Mouse (Mus musculus): ENCODE measurements around the gene Zfp217.

Zfp217 gene

DNA sequence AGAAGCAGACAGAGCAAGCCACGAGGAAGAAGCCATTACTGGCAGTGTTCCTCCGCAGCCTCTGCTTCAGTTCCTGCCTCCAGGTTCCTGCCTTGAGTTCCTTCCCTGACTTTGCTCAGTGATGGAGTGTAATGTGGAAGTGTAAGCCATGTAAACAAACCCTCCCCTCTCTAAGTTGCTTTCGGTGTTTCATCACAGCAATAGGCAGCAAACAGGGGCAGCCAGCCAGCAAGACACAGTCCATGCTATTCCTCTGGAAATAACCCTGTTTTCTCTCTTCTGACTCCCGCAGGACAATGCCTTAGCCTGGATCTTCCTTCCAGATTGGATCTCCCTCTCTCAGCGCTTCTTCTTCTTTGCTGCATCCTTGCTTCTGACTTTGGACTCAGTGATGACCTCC, 77.9 kb downstream of the Zfp217 start:
- DNase-seq (ENCODE audit: low read depth, low spot score): no peak
- no peaks in the 10 kb centered on the region for H3K27me3 ChIP-seq (ENCODE audit: control insufficient read depth, insufficient read depth, low read length, poor library complexity, severe bottlenecking)
- H3K36me3 ChIP-seq (ENCODE audit: control insufficient read depth, insufficient read depth, low read length, poor library complexity, severe bottlenecking): no peaks in the 10 kb centered on the region

DNA sequence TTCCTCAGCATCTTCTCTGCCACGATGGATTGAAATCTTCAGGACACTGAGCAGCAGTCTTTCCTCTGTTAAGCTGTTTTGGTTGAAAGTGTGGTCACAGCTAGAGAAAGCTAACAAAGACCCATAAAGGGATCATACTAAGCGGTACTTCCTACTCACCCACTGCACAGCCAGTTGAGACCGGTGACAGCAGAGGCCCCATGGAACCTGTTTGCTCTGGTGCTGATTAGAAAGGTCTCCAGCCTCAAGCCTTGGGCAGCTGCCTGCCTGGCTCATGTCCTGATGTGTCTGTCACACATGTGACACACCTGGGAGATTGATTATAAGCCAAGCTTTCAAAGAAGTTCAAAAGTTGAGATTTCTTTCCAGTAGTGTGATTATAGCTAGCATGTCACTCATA, 85.5 kb downstream of the Zfp217 start:
- DNase-seq (ENCODE audit: low read depth, low spot score): no peak
- Histone ChIP-seq H3K27me3 (ENCODE audit: control insufficient read depth, insufficient read depth, low read length, poor library complexity, severe bottlenecking) (no peaks in the 10 kb centered on the region), H3K36me3 (ENCODE audit: control insufficient read depth, insufficient read depth, low read length, poor library complexity, severe bottlenecking) (no peaks in the 10 kb centered on the region)

DNA sequence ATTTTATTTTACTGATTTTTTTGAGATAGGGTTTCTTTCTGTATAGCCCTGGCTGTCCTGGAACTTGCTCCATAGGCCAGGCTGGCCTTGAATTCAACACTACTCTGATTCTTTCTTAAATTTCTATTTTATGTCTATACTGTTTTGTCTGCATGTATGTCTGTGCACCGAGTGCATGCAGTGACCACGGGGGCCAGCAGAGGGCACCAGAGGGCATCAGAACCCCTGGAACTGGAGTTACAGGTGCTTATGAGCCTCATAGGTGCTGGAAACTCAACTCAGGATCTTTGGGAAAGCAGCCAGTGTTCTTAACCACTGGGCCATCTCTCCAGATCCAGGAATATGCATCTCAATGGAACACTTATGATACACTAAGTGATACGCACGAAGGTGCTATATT, 87.8 kb downstream of the Zfp217 start:
- DNase-seq (ENCODE audit: low read depth, low spot score): peak; percentile 59
- H3K27me3 ChIP-seq (ENCODE audit: control insufficient read depth, insufficient read depth, low read length, poor library complexity, severe bottlenecking): no peaks in the 10 kb centered on the region
- no peaks in the 10 kb centered on the region for H3K36me3 ChIP-seq (ENCODE audit: control insufficient read depth, insufficient read depth, low read length, poor library complexity, severe bottlenecking)

DNA sequence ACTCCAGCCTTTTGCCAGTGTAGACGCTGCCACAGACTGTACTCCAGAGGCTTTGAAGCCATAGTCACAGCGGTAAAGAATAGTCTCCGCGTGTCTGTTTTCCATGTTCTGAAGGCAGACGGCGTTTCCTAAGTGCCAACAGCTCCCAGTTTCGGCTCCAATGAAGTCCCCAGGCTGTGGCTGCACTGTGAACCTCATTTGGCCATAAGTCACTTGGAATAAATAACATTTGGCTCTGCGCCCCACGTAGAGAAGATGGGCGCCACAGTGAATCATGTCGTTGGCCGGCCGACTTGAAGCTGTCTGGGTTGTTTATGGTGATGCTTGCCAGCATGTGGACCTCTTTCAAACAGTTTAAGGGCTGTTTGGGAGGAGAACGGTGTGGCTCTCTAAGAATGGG, 89.1 kb downstream of the Zfp217 start:
- no peaks in the 10 kb centered on the region for H3K27me3 ChIP-seq (ENCODE audit: control insufficient read depth, insufficient read depth, low read length, poor library complexity, severe bottlenecking)
- no peaks in the 10 kb centered on the region for H3K36me3 ChIP-seq (ENCODE audit: control insufficient read depth, insufficient read depth, low read length, poor library complexity, severe bottlenecking)
- no peak for DNase-seq (ENCODE audit: low read depth, low spot score)
